Mouse (Mus musculus): ENCODE measurements around the gene Gtdc1. TPM values are rescaled to one million over a fixed set of nuclear protein-coding genes. Genes with fewer than 3 reads are reported as not detected.
A peak's percentile ranks its signal among the peaks of the same experiment; 100 is the strongest.

Gene Gtdc1
- total and polyA plus RNA-seq, 3 experiments: 6.2 to 17.7 (median 16.5) TPM

DNA sequence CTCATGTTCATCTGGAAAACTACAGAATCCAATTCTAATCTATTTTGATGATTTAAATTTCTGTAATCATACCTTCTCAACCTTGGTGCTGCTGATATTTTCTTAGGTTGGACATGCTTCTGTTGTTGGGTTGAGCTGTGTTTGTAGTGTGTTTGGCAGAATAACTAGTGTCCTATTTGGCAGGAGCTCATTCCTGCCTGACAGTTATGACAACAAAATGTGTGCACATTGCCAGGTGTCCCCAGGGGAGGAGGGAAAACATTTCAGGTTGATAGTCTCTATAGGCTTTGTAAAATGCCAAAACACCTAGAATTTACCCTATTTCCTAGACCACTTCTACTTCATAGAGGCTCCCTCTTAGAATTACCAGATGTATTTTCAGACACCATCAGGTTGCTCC, 343.4 kb downstream of the Gtdc1 start:
- Histone ChIP-seq H3K36me3 (ENCODE audit: control insufficient read depth, insufficient read depth, low read length) (no peaks in the 10 kb centered on the region), H3K79me2 (replicated peaks; ENCODE audit: control insufficient read depth, insufficient read depth, low read length) (no peaks in the 10 kb centered on the region), H3K4me3 (no peak overlapping the region), H3K9ac (ENCODE audit: low read depth, low read length) (no peak overlapping the region), H3K27me3 (ENCODE audit: control insufficient read depth, insufficient read depth, low read length) (no peaks in the 10 kb centered on the region), H3K27ac (no peak overlapping the region), H3K4me1 (ENCODE audit: control insufficient read depth, insufficient read depth, low read length) (no peaks in the 10 kb centered on the region; the same call in 1 of the 2 replicates)
- DNase-seq: no peak
- TF ChIP-seq CTCF (IDR thresholded peaks at IDR 0.05) (no peak), POLR2A (IDR thresholded peaks at IDR 0.05; ENCODE audit: insufficient read depth, low read depth, low read length) (no peak), EP300 (IDR thresholded peaks at IDR 0.05; ENCODE audit: insufficient read depth, low read depth, low read length) (no peak)
- intact Hi-C loops (cut with DNase I): no loop called here

GRCm38 (mm10) chr2:44583491-44583890, 344.0 kb downstream of the Gtdc1 start:
- DNase-seq: no peak
- TF ChIP-seq EP300 (IDR thresholded peaks at IDR 0.05; ENCODE audit: insufficient read depth, low read depth, low read length) (no peak), CTCF (IDR thresholded peaks at IDR 0.05) (no peak), POLR2A (IDR thresholded peaks at IDR 0.05; ENCODE audit: insufficient read depth, low read depth, low read length) (no peak)
- Histone ChIP-seq H3K4me1 (ENCODE audit: control insufficient read depth, insufficient read depth, low read length) (no peaks in the 10 kb centered on the region; the same call in 1 of the 2 replicates), H3K79me2 (replicated peaks; ENCODE audit: control insufficient read depth, insufficient read depth, low read length) (no peaks in the 10 kb centered on the region), H3K9ac (ENCODE audit: low read depth, low read length) (no peak overlapping the region), H3K4me3 (no peak overlapping the region), H3K36me3 (ENCODE audit: control insufficient read depth, insufficient read depth, low read length) (no peaks in the 10 kb centered on the region), H3K27me3 (ENCODE audit: control insufficient read depth, insufficient read depth, low read length) (no peaks in the 10 kb centered on the region), H3K27ac (no peak overlapping the region)
- intact Hi-C loops (cut with DNase I): no loop called here

DNA sequence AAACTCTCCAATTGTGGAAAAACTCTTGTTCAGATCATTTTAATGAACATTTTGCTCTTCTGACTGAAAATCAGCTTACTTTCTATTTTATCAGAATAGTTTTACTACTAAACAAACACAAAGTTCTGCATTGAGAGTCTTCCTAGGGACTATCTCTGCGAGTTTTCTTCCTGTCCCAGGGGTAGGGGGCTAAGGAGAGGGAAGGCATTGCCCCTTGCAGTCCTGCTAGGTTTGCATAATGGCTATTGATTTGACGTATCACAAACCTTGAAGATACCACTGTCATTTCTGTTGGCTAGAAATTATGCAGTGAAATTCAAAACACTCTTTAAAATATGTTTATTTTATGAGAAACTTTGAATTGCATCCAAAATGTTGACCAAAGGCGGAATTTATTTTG, 355.6 kb downstream of the Gtdc1 start:
- Histone ChIP-seq H3K27me3 (ENCODE audit: control insufficient read depth, insufficient read depth, low read length) (no peaks in the 10 kb centered on the region), H3K27ac (peak overlapping the region; percentile 49), H3K36me3 (ENCODE audit: control insufficient read depth, insufficient read depth, low read length) (no peaks in the 10 kb centered on the region), H3K4me1 (ENCODE audit: control insufficient read depth, insufficient read depth, low read length) (no peaks in the 10 kb centered on the region; the same call in 1 of the 2 replicates), H3K79me2 (replicated peaks; ENCODE audit: control insufficient read depth, insufficient read depth, low read length) (no peaks in the 10 kb centered on the region), H3K9ac (ENCODE audit: low read depth, low read length) (no peak overlapping the region), H3K4me3 (no peak overlapping the region)
- no peak for DNase-seq
- no peak for TF ChIP-seq EP300 (IDR thresholded peaks at IDR 0.05; ENCODE audit: insufficient read depth, low read depth, low read length)
- 67% methylated on average over 3 of the region's 3 CpGs for WGBS
- intact Hi-C loops (cut with DNase I): no loop called here

GRCm38 (mm10) chr2:44571156-44571555, 356.3 kb downstream of the Gtdc1 start:
- TF ChIP-seq CTCF (IDR thresholded peaks at IDR 0.05) (no peak), EP300 (IDR thresholded peaks at IDR 0.05; ENCODE audit: insufficient read depth, low read depth, low read length) (no peak), POLR2A (IDR thresholded peaks at IDR 0.05; ENCODE audit: insufficient read depth, low read depth, low read length) (no peak)
- WGBS: 76% methylated on average over 9 of the region's 9 CpGs
- Histone ChIP-seq H3K27ac (peak overlapping the region; percentile 49), H3K4me3 (no peak overlapping the region), H3K9ac (ENCODE audit: low read depth, low read length) (no peak overlapping the region), H3K4me1 (ENCODE audit: control insufficient read depth, insufficient read depth, low read length) (no peaks in the 10 kb centered on the region; the same call in 1 of the 2 replicates), H3K79me2 (replicated peaks; ENCODE audit: control insufficient read depth, insufficient read depth, low read length) (no peaks in the 10 kb centered on the region), H3K36me3 (ENCODE audit: control insufficient read depth, insufficient read depth, low read length) (no peaks in the 10 kb centered on the region), H3K27me3 (ENCODE audit: control insufficient read depth, insufficient read depth, low read length) (no peaks in the 10 kb centered on the region)
- DNase-seq: peak; percentile 8 to 37
- intact Hi-C loops (cut with DNase I): no loop called here

- DNase-seq: no peak
- Histone ChIP-seq H3K4me3 (no peak overlapping the region), H3K79me2 (replicated peaks; ENCODE audit: control insufficient read depth, insufficient read depth, low read length) (no peaks in the 10 kb centered on the region), H3K27ac (no peak overlapping the region), H3K4me1 (ENCODE audit: control insufficient read depth, insufficient read depth, low read length) (no peaks in the 10 kb centered on the region; the same call in 1 of the 2 replicates), H3K9ac (ENCODE audit: low read depth, low read length) (no peak overlapping the region), H3K27me3 (ENCODE audit: control insufficient read depth, insufficient read depth, low read length) (no peaks in the 10 kb centered on the region), H3K36me3 (ENCODE audit: control insufficient read depth, insufficient read depth, low read length) (no peaks in the 10 kb centered on the region)
- intact Hi-C loops (cut with DNase I): loop anchor here (10.0 kb wide), 1 partner anchor 545 kb away; the partner anchor contains the start of gene Zeb2
- TF ChIP-seq EP300 (IDR thresholded peaks at IDR 0.05; ENCODE audit: insufficient read depth, low read depth, low read length) (no peak), POLR2A (IDR thresholded peaks at IDR 0.05; ENCODE audit: insufficient read depth, low read depth, low read length) (no peak), CTCF (IDR thresholded peaks at IDR 0.05) (no peak)
- 80% methylated on average over 7 of the region's 7 CpGs for WGBS
These were observed 358.1 kb downstream of the Gtdc1 start for GRCm38 (mm10) chr2:44569140-44569952.
